Mouse (Mus musculus) olfactory bulb, adult 2 months (tissue): ENCODE measurements around the gene Rnf8.

Experiments used
- CTCF ChIP-seq: fragments of 200-500 bp; IDR thresholded peaks from 2 replicates; pipeline ENCODE4 v1.5.1; 2012; ENCODE audit warnings: low read depth, mild to moderate bottlenecking, low read length, moderate library complexity; ENCODE audit not compliant: insufficient read depth
- POLR2A ChIP-seq: fragments of 200-500 bp; IDR thresholded peaks from 2 replicates; pipeline ENCODE4 v1.6.1; 2012; ENCODE audit warnings: mild to moderate bottlenecking, low read depth, low read length, moderate library complexity; ENCODE audit not compliant: insufficient read depth

GRCm38 (mm10) chr17:29671021-29671420 lies 56.4 kb downstream of the Rnf8 start:
- TF ChIP-seq CTCF (no peak), POLR2A (no peak)
